Mouse (Mus musculus): Measurements from ENCODE around the gene Vmn1r74. TPM values are rescaled to one million over a fixed set of nuclear protein-coding genes. Genes with fewer than 3 reads are reported as not detected.
"Not testable (repeated sequence)": the region's sequence is repeated elsewhere in the genome, so short reads cannot be mapped to it uniquely, and the experiment has no call there.

Gene Vmn1r74
- polyA plus RNA-seq (2012; rRNA removed) (not detected in 2 replicates), polyA plus RNA-seq (2014; fragmentation: Nextera tagmentation; extraction: Ambion mirVana) (not detected in 2 replicates)

DNA sequence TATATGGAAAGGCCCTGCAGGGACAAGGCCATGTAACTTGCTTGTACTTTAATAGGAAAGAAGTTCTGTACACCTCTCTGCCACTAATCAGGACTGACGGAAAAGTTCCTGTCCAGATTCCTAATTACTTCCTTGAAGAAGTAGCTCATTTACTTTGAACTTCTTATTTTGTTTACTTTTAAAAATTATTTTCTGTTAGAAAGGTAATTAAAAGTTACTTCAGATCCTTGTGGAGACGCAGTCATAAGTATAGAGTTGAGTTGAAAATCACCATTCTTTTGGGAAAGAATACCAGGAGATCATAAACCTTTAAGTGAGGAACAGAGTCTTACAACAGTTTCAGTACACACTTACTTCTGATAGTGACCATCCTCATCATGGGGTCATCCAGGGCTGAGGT lies at the start of gene Vmn1r74:
TSS of gene Vmn1r74 (plus strand) at position 301 of the 400 bp plus-strand sequence.
- Histone ChIP-seq H3K4me2 (replicated peaks; ENCODE audit: low read depth, low read length, severe bottlenecking) (no peak within 1 kb of the TSS), H3K27ac (replicated peaks; ENCODE audit: low read depth, low read length) (no peak within 1 kb of the TSS), H3K27me3 (ENCODE audit: control insufficient read depth, insufficient read depth, low read length) (no peaks in the 10 kb centered on the region), H3K4me1 (ENCODE audit: control insufficient read depth, insufficient read depth, low read length) (no peaks in the 10 kb centered on the region), H3K4me3 (replicated peaks; ENCODE audit: low read length) (no peak within 1 kb of the TSS), H3K9me3 (ENCODE audit: control insufficient read depth, low read length) (peaks cover 3% of the 10 kb centered on the region; the same call in 1 of the 2 replicates), H3K36me3 (ENCODE audit: control insufficient read depth, insufficient read depth, low read length) (no peaks in the 10 kb centered on the region), H3K9ac (ENCODE audit: low read depth, low read length, severe bottlenecking) (no peak within 1 kb of the TSS)
- no peak for DNase-seq (ENCODE audit: low spot score)
- ATAC-seq (ENCODE audit: low FRiP score, low read depth): no peak
- TF ChIP-seq POLR2A (IDR thresholded peaks at IDR 0.05; ENCODE audit: borderline replicate concordance, extremely low read depth, insufficient read depth, insufficient read length): no peak
- WGBS: 76% methylated on average over 2 of the region's 2 CpGs

DNA sequence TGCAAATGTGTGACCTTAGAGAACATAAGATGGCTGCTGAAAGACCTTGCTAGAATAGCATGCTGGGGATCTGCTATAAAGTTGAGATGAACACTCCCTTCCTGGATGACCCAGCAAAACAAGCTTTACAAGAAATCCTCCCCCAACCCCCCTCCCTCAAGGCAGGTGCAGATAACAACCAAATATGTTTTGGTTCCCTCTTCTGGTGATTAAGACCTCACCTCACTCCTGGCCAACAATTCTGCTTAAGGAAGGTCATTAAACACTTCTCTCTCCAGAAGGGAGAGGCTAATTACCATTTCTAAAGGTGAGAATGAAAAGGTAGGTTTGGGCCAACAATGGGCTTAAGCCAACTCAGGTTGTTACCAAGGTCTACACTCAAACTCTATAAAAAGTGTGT lies 20.0 kb upstream of the Vmn1r74 start:
- H3K27ac ChIP-seq (replicated peaks; ENCODE audit: low read depth, low read length): no peak overlapping the region
- no peak overlapping the region for H3K4me3 ChIP-seq (replicated peaks; ENCODE audit: low read length)
- no peaks in the 10 kb centered on the region for H3K4me1 ChIP-seq (ENCODE audit: control insufficient read depth, insufficient read depth, low read length)
- H3K9me3 ChIP-seq (ENCODE audit: control insufficient read depth, low read length): peaks cover 10% of the 10 kb centered on the region; the same call in 1 of the 2 replicates
- no peak overlapping the region for H3K9ac ChIP-seq (ENCODE audit: low read depth, low read length, severe bottlenecking)
- H3K4me2 ChIP-seq (replicated peaks; ENCODE audit: low read depth, low read length, severe bottlenecking): no peak overlapping the region
- DNase-seq (ENCODE audit: low spot score) (no peak), ATAC-seq (ENCODE audit: low FRiP score, low read depth) (no peak)
- H3K36me3 ChIP-seq (ENCODE audit: control insufficient read depth, insufficient read depth, low read length): no peaks in the 10 kb centered on the region
- H3K27me3 ChIP-seq (ENCODE audit: control insufficient read depth, insufficient read depth, low read length): no peaks in the 10 kb centered on the region
- TF ChIP-seq POLR2A (IDR thresholded peaks at IDR 0.05; ENCODE audit: borderline replicate concordance, extremely low read depth, insufficient read depth, insufficient read length): no peak

DNA sequence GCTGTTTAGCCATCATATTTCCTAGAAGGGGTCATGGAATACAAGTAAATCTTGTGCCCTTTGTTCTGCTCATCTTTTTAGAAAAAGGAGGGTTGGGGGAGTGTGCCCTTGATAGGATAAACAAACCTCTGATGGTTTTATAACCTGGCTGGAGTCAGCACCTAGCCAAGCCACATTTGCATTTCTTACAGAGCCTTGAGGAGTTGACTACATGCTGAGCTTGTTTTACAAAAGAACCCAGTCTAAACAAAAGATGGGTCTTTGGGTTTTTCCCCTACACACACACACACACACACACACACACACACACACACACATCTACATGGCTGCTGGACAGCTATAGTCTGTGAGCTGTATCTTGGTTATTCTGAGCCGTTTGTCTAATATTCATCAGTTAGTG lies 11.6 kb upstream of the Vmn1r74 start:
- Histone ChIP-seq H3K4me3 (replicated peaks; ENCODE audit: low read length) (no peak overlapping the region), H3K9me3 (ENCODE audit: control insufficient read depth, low read length) (0 out of 2 replicates have a peak, but pooled peaks cover 13% of the 10 kb centered on the region), H3K4me1 (ENCODE audit: control insufficient read depth, insufficient read depth, low read length) (no peaks in the 10 kb centered on the region), H3K9ac (ENCODE audit: low read depth, low read length, severe bottlenecking) (no peak overlapping the region), H3K27ac (replicated peaks; ENCODE audit: low read depth, low read length) (no peak overlapping the region), H3K4me2 (replicated peaks; ENCODE audit: low read depth, low read length, severe bottlenecking) (no peak overlapping the region), H3K27me3 (ENCODE audit: control insufficient read depth, insufficient read depth, low read length) (no peaks in the 10 kb centered on the region), H3K36me3 (ENCODE audit: control insufficient read depth, insufficient read depth, low read length) (no peaks in the 10 kb centered on the region)
- ATAC-seq (ENCODE audit: low FRiP score, low read depth) (no peak), DNase-seq (ENCODE audit: low spot score) (no peak)
- no peak for TF ChIP-seq POLR2A (IDR thresholded peaks at IDR 0.05; ENCODE audit: borderline replicate concordance, extremely low read depth, insufficient read depth, insufficient read length)
- WGBS: 81% methylated on average over 1 of the region's 1 CpGs

DNA sequence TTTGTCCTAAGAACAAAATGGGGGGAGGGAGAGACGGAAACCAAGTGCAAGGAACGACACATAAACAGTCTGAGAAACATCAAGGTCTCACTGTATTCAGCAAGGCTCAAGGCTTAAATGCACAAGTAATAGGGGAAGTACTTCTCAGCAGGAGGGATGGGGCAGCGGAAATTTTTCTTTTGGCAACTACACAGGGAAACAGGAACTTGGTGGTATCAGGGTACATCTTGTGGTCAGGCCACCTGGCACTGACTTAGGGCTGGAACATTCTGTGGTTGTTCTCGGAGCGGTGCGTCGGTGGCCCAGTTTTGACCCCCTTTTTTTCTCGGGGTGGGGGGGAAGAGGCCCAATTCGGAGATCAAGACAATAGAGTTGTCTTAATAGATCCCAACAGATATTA lies 10.5 kb upstream of the Vmn1r74 start:
- not testable (repeated sequence) for H3K4me1 ChIP-seq (ENCODE audit: control insufficient read depth, insufficient read depth, low read length); H3K4me3 ChIP-seq (replicated peaks; ENCODE audit: low read length); H3K4me2 ChIP-seq (replicated peaks; ENCODE audit: low read depth, low read length, severe bottlenecking); H3K36me3 ChIP-seq (ENCODE audit: control insufficient read depth, insufficient read depth, low read length); H3K9ac ChIP-seq (ENCODE audit: low read depth, low read length, severe bottlenecking); H3K27ac ChIP-seq (replicated peaks; ENCODE audit: low read depth, low read length); H3K27me3 ChIP-seq (ENCODE audit: control insufficient read depth, insufficient read depth, low read length); DNase-seq (ENCODE audit: low spot score); H3K9me3 ChIP-seq (ENCODE audit: control insufficient read depth, low read length); ATAC-seq (ENCODE audit: low FRiP score, low read depth)
- WGBS: 84% methylated on average over 9 of the region's 9 CpGs

DNA sequence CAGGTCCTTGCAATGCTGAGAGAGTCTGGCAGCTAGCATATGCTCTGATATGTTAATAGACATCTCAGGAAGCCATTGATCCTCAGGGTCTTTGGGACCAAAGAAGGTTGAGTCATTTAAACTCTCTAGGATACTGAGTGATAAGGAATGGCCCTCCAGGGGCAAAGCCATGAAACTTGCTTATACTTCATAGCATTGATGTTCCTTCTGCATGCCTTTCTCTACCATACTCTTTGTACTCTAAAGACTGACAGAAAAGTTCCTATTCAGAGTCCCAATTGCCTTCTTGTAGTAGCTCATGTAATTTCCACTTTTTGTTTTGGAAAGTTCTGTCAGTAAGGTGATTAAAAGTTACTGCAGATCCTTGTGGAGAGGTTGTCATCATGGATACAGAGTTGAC lies 40.5 kb downstream of the Vmn1r74 start, which contains the start of gene Vmn1r75:
TSS of gene Vmn1r75 (plus strand) at position 301 of the 400 bp plus-strand sequence.
- no peaks in the 10 kb centered on the region for H3K27me3 ChIP-seq (ENCODE audit: control insufficient read depth, insufficient read depth, low read length)
- no peak within 1 kb of the TSS for H3K4me2 ChIP-seq (replicated peaks; ENCODE audit: low read depth, low read length, severe bottlenecking)
- H3K9ac ChIP-seq (ENCODE audit: low read depth, low read length, severe bottlenecking): no peak within 1 kb of the TSS
- H3K36me3 ChIP-seq (ENCODE audit: control insufficient read depth, insufficient read depth, low read length): no peaks in the 10 kb centered on the region
- H3K4me1 ChIP-seq (ENCODE audit: control insufficient read depth, insufficient read depth, low read length): no peaks in the 10 kb centered on the region
- no peak within 1 kb of the TSS for H3K27ac ChIP-seq (replicated peaks; ENCODE audit: low read depth, low read length)
- peaks cover 4% of the 10 kb centered on the region; the same call in 1 of the 2 replicates for H3K9me3 ChIP-seq (ENCODE audit: control insufficient read depth, low read length)
- no peak for ATAC-seq (ENCODE audit: low FRiP score, low read depth)
- TF ChIP-seq POLR2A (IDR thresholded peaks at IDR 0.05; ENCODE audit: borderline replicate concordance, extremely low read depth, insufficient read depth, insufficient read length): no peak
- no peak for DNase-seq (ENCODE audit: low spot score)
- H3K4me3 ChIP-seq (replicated peaks; ENCODE audit: low read length): no peak within 1 kb of the TSS

Other genes starting within 250 kb of the Vmn1r74 start
- not detected in 2 replicates for gene Zscan4-ps3, start 224.7 kb upstream of the Vmn1r74 start, polyA plus RNA-seq (2012; rRNA removed)
- not detected in 2 replicates for gene Zscan4-ps3, start 224.7 kb upstream of the Vmn1r74 start, polyA plus RNA-seq (2014; fragmentation: Nextera tagmentation; extraction: Ambion mirVana)
- not detected in 2 replicates for gene Vmn1r72, start 153.8 kb upstream of the Vmn1r74 start, polyA plus RNA-seq (2012; rRNA removed)
- not detected in 2 replicates for gene Vmn1r72, start 153.8 kb upstream of the Vmn1r74 start, polyA plus RNA-seq (2014; fragmentation: Nextera tagmentation; extraction: Ambion mirVana)
- not detected in 2 replicates for gene Vmn1r73, start 103.7 kb upstream of the Vmn1r74 start, polyA plus RNA-seq (2012; rRNA removed)
- not detected in 2 replicates for gene Vmn1r73, start 103.7 kb upstream of the Vmn1r74 start, polyA plus RNA-seq (2014; fragmentation: Nextera tagmentation; extraction: Ambion mirVana)
- gene Vmn1r75, start 40.6 kb downstream of the Vmn1r74 start, polyA plus RNA-seq (2012; rRNA removed): not detected in 2 replicates
- gene Vmn1r75, start 40.6 kb downstream of the Vmn1r74 start, polyA plus RNA-seq (2014; fragmentation: Nextera tagmentation; extraction: Ambion mirVana): not detected in 2 replicates
- gene Vmn1r76, start 104.2 kb downstream of the Vmn1r74 start, polyA plus RNA-seq (2012; rRNA removed): not detected in 2 replicates
- gene Vmn1r76, start 104.2 kb downstream of the Vmn1r74 start, polyA plus RNA-seq (2014; fragmentation: Nextera tagmentation; extraction: Ambion mirVana): not detected in 2 replicates
- not detected in 2 replicates for gene Vmn1r77, start 202.8 kb downstream of the Vmn1r74 start, polyA plus RNA-seq (2012; rRNA removed)
- gene Vmn1r77, start 202.8 kb downstream of the Vmn1r74 start, polyA plus RNA-seq (2014; fragmentation: Nextera tagmentation; extraction: Ambion mirVana): not detected in 2 replicates